Mouse (Mus musculus): ENCODE results near the gene Pold3. TPM values are rescaled to one million over a fixed set of nuclear protein-coding genes. Genes with fewer than 3 reads are reported as not detected.
A peak's percentile ranks its signal among the peaks of the same experiment; 100 is the strongest.
"Not testable (repeated sequence)": the region's sequence is repeated elsewhere in the genome, so short reads cannot be mapped to it uniquely, and the experiment has no call there.

The Pold3 gene
- polyA plus RNA-seq, 1 experiment from 2014 or later = 46.1 TPM

DNA sequence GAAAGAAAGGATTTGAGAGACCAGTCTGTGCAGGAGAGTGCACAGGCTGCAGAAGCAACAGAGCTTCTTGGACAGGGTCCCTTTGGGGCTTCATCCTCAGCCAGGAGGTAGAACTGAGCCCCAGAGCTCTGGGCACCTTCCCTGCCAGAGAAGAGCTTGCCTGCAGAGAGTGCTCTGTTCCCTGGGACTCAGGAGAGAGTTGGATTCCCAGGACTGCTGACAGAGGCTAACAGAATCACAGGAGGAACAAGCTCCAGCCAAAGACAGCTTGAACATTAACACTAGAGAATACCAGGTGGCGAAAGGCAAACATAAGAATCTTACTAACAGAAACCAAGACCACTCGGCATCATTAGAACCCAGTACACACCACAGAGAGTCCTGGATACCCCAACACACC, 68.4 kb downstream of the Pold3 start:
- WGBS = 89% methylated on average over 2 of the region's 2 CpGs
- H3K27me3 ChIP-seq (replicated peaks; ENCODE audit: control insufficient read depth, insufficient read depth, low read length); ATAC-seq (ENCODE audit: low read depth); H3K36me3 ChIP-seq (ENCODE audit: control insufficient read depth, insufficient read depth, low read length); H3K27ac ChIP-seq (replicated peaks; ENCODE audit: low read depth, low read length); H3K9ac ChIP-seq (ENCODE audit: low read depth, low read length); H3K4me1 ChIP-seq (ENCODE audit: control insufficient read depth, insufficient read depth, low read length); H3K4me3 ChIP-seq (ENCODE audit: low read depth, low read length); DNase-seq (ENCODE audit: low spot score); H3K9me3 ChIP-seq (ENCODE audit: control insufficient read depth, low read length); H3K4me2 ChIP-seq (ENCODE audit: low read depth, low read length): not testable (repeated sequence)

DNA sequence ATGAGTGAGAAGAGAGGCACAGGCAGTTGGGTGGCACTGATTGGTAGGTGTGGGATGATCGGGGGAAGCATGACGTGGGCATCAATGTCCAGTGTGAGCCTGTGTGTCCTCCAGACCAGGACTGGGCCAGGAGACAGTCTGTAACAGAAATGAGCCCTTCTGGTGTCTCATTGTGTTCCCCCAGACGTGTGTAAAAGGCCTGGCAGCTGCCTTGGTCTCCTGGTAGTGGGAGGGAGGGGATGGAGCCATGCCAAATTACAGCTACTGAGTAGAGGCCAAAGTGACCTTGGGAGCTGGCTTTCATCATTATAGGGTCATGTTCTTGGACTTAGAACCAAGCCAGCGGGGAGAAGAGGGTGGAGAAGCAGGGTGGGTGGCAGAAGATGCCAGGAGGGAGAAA, 69.5 kb downstream of the Pold3 start:
- DNase-seq (ENCODE audit: low spot score) = no peak
- WGBS = 73% methylated on average over 4 of the region's 4 CpGs
- H3K36me3 ChIP-seq (ENCODE audit: control insufficient read depth, insufficient read depth, low read length) = no peaks in the 10 kb centered on the region
- no peak overlapping the region for H3K27ac ChIP-seq (replicated peaks; ENCODE audit: low read depth, low read length)
- H3K4me1 ChIP-seq (ENCODE audit: control insufficient read depth, insufficient read depth, low read length) = no peaks in the 10 kb centered on the region
- no peak for ATAC-seq (ENCODE audit: low read depth)
- no peak overlapping the region for H3K4me3 ChIP-seq (ENCODE audit: low read depth, low read length)
- no peak overlapping the region for H3K4me2 ChIP-seq (ENCODE audit: low read depth, low read length)
- no peaks in the 10 kb centered on the region for H3K9me3 ChIP-seq (ENCODE audit: control insufficient read depth, low read length)
- no peaks in the 10 kb centered on the region for H3K27me3 ChIP-seq (replicated peaks; ENCODE audit: control insufficient read depth, insufficient read depth, low read length)
- no peak overlapping the region for H3K9ac ChIP-seq (ENCODE audit: low read depth, low read length)

- no peak overlapping the region for H3K27ac ChIP-seq (replicated peaks; ENCODE audit: low read depth, low read length)
- H3K27me3 ChIP-seq (replicated peaks; ENCODE audit: control insufficient read depth, insufficient read depth, low read length) = no peaks in the 10 kb centered on the region
- WGBS = 75% methylated on average over 2 of the region's 2 CpGs
- H3K9ac ChIP-seq (ENCODE audit: low read depth, low read length) = no peak overlapping the region
- no peak overlapping the region for H3K4me3 ChIP-seq (ENCODE audit: low read depth, low read length)
- 0 out of 2 replicates have a peak, but pooled peaks cover 4% of the 10 kb centered on the region for H3K4me1 ChIP-seq (ENCODE audit: control insufficient read depth, insufficient read depth, low read length)
- H3K9me3 ChIP-seq (ENCODE audit: control insufficient read depth, low read length) = no peaks in the 10 kb centered on the region
- no peak for DNase-seq (ENCODE audit: low spot score)
- no peak overlapping the region for H3K4me2 ChIP-seq (ENCODE audit: low read depth, low read length)
- no peaks in the 10 kb centered on the region for H3K36me3 ChIP-seq (ENCODE audit: control insufficient read depth, insufficient read depth, low read length)
- ATAC-seq (ENCODE audit: low read depth) = no peak
Observed at GRCm38 (mm10) chr7:100046486-100046885, 74.9 kb downstream of the Pold3 start.

- DNase-seq (ENCODE audit: low spot score) (peak; percentile 5), ATAC-seq (ENCODE audit: low read depth) (no peak)
- 0 out of 2 replicates have a peak, but pooled peaks cover 4% of the 10 kb centered on the region for H3K4me1 ChIP-seq (ENCODE audit: control insufficient read depth, insufficient read depth, low read length)
- no peaks in the 10 kb centered on the region for H3K36me3 ChIP-seq (ENCODE audit: control insufficient read depth, insufficient read depth, low read length)
- H3K27ac ChIP-seq (replicated peaks; ENCODE audit: low read depth, low read length) = no peak overlapping the region
- no peak overlapping the region for H3K4me3 ChIP-seq (ENCODE audit: low read depth, low read length)
- H3K27me3 ChIP-seq (replicated peaks; ENCODE audit: control insufficient read depth, insufficient read depth, low read length) = no peaks in the 10 kb centered on the region
- WGBS = 41% methylated on average over 4 of the region's 4 CpGs
- H3K9ac ChIP-seq (ENCODE audit: low read depth, low read length) = no peak overlapping the region
- no peaks in the 10 kb centered on the region for H3K9me3 ChIP-seq (ENCODE audit: control insufficient read depth, low read length)
- no peak overlapping the region for H3K4me2 ChIP-seq (ENCODE audit: low read depth, low read length)
Observed at GRCm38 (mm10) chr7:100043605-100044031, 77.7 kb downstream of the Pold3 start.

GRCm38 (mm10) chr7:100043096-100043495, 78.3 kb downstream of the Pold3 start:
- Histone ChIP-seq H3K36me3 (ENCODE audit: control insufficient read depth, insufficient read depth, low read length) (no peaks in the 10 kb centered on the region), H3K27ac (replicated peaks; ENCODE audit: low read depth, low read length) (no peak overlapping the region)
- no peak for ATAC-seq (ENCODE audit: low read depth)

GRCm38 (mm10) chr7:100042120-100042519, 79.2 kb downstream of the Pold3 start:
- DNase-seq (ENCODE audit: low spot score) = peak; percentile 28
- no peak overlapping the region for H3K4me3 ChIP-seq (ENCODE audit: low read depth, low read length)
- peak overlapping the region; percentile 19; the same call in 1 of the 2 replicates for H3K9ac ChIP-seq (ENCODE audit: low read depth, low read length)
- H3K27me3 ChIP-seq (replicated peaks; ENCODE audit: control insufficient read depth, insufficient read depth, low read length) = no peaks in the 10 kb centered on the region
- ATAC-seq (ENCODE audit: low read depth) = peak; percentile 50; the same call in 1 of the 2 replicates
- no peaks in the 10 kb centered on the region for H3K36me3 ChIP-seq (ENCODE audit: control insufficient read depth, insufficient read depth, low read length)
- 0 out of 2 replicates have a peak, but pooled peaks cover 3% of the 10 kb centered on the region for H3K9me3 ChIP-seq (ENCODE audit: control insufficient read depth, low read length)
- 9% methylated on average over 26 of the region's 31 CpGs for WGBS
- H3K4me2 ChIP-seq (ENCODE audit: low read depth, low read length) = peak overlapping the region; percentile 40
- no peak overlapping the region for H3K27ac ChIP-seq (replicated peaks; ENCODE audit: low read depth, low read length)
- H3K4me1 ChIP-seq (ENCODE audit: control insufficient read depth, insufficient read depth, low read length) = 0 out of 2 replicates have a peak, but pooled peaks cover 4% of the 10 kb centered on the region

More at GRCm38 (mm10) chr7:100043096-100043495, 78.3 kb downstream of the Pold3 start:
- H3K9me3 ChIP-seq (ENCODE audit: control insufficient read depth, low read length) = 0 out of 2 replicates have a peak, but pooled peaks cover 3% of the 10 kb centered on the region
- no peak for DNase-seq (ENCODE audit: low spot score)
- no peak overlapping the region for H3K4me2 ChIP-seq (ENCODE audit: low read depth, low read length)
- H3K4me1 ChIP-seq (ENCODE audit: control insufficient read depth, insufficient read depth, low read length) = 0 out of 2 replicates have a peak, but pooled peaks cover 4% of the 10 kb centered on the region
- 77% methylated on average over 5 of the region's 5 CpGs for WGBS
- no peak overlapping the region for H3K9ac ChIP-seq (ENCODE audit: low read depth, low read length)
- H3K27me3 ChIP-seq (replicated peaks; ENCODE audit: control insufficient read depth, insufficient read depth, low read length) = no peaks in the 10 kb centered on the region
- H3K4me3 ChIP-seq (ENCODE audit: low read depth, low read length) = no peak overlapping the region

GRCm38 (mm10) chr7:100036495-100036894, 84.9 kb downstream of the Pold3 start:
- DNase-seq (ENCODE audit: low spot score) = no peak
- Histone ChIP-seq H3K27ac (replicated peaks; ENCODE audit: low read depth, low read length) (no peak overlapping the region), H3K9ac (ENCODE audit: low read depth, low read length) (no peak overlapping the region), H3K36me3 (ENCODE audit: control insufficient read depth, insufficient read depth, low read length) (no peaks in the 10 kb centered on the region), H3K27me3 (replicated peaks; ENCODE audit: control insufficient read depth, insufficient read depth, low read length) (no peaks in the 10 kb centered on the region), H3K4me1 (ENCODE audit: control insufficient read depth, insufficient read depth, low read length) (peaks cover 7% of the 10 kb centered on the region), H3K4me2 (ENCODE audit: low read depth, low read length) (no peak overlapping the region), H3K4me3 (ENCODE audit: low read depth, low read length) (no peak overlapping the region), H3K9me3 (ENCODE audit: control insufficient read depth, low read length) (0 out of 2 replicates have a peak, but pooled peaks cover 3% of the 10 kb centered on the region)
- WGBS = 81% methylated on average over 3 of the region's 3 CpGs
- ATAC-seq (ENCODE audit: low read depth) = no peak

GRCm38 (mm10) chr7:100036050-100036449, 85.3 kb downstream of the Pold3 start:
- Histone ChIP-seq H3K4me3 (ENCODE audit: low read depth, low read length) (no peak overlapping the region), H3K36me3 (ENCODE audit: control insufficient read depth, insufficient read depth, low read length) (no peaks in the 10 kb centered on the region), H3K27ac (replicated peaks; ENCODE audit: low read depth, low read length) (no peak overlapping the region), H3K4me1 (ENCODE audit: control insufficient read depth, insufficient read depth, low read length) (peaks cover 7% of the 10 kb centered on the region), H3K27me3 (replicated peaks; ENCODE audit: control insufficient read depth, insufficient read depth, low read length) (no peaks in the 10 kb centered on the region), H3K4me2 (ENCODE audit: low read depth, low read length) (no peak overlapping the region), H3K9me3 (ENCODE audit: control insufficient read depth, low read length) (0 out of 2 replicates have a peak, but pooled peaks cover 3% of the 10 kb centered on the region), H3K9ac (ENCODE audit: low read depth, low read length) (no peak overlapping the region)
- DNase-seq (ENCODE audit: low spot score) (peak; percentile 22), ATAC-seq (ENCODE audit: low read depth) (no peak)
- WGBS = 63% methylated on average over 7 of the region's 7 CpGs

DNA sequence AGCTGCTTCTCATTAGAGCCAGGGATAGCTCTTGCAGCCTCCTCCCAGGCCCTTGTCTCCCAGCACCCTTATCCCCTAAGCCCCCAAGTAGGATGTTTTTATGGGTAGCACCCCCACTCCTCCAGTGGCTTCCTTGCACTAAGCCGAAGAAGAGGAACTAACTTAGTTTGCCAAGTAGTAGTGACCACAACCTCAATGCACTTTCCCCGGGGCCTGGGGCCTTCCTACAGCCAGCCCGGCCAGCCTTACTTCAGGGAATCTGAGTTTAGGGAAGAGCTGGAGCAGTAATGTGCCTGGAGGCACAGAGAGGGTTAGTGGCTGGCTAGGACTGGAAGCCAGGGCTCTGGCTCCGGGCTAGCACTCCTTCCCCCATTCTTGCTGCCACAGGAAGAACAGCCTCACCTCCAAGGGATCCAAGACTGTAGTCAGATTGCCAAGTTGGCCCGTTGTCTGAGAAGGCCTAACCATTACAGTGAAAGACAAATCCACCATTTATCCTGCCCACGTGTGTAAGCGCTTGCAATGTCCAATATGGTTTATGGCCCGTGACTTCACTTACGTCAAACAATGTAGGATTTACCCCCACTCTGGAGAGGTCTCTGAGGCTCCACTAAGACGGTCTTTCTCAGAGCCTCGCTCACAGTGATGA, 86.4 kb downstream of the Pold3 start:
- Histone ChIP-seq H3K4me2 (ENCODE audit: low read depth, low read length) (no peak overlapping the region), H3K4me3 (ENCODE audit: low read depth, low read length) (no peak overlapping the region), H3K36me3 (ENCODE audit: control insufficient read depth, insufficient read depth, low read length) (no peaks in the 10 kb centered on the region), H3K27me3 (replicated peaks; ENCODE audit: control insufficient read depth, insufficient read depth, low read length) (no peaks in the 10 kb centered on the region), H3K9ac (ENCODE audit: low read depth, low read length) (no peak overlapping the region), H3K4me1 (ENCODE audit: control insufficient read depth, insufficient read depth, low read length) (peaks cover 7% of the 10 kb centered on the region), H3K9me3 (ENCODE audit: control insufficient read depth, low read length) (0 out of 2 replicates have a peak, but pooled peaks cover 3% of the 10 kb centered on the region), H3K27ac (replicated peaks; ENCODE audit: low read depth, low read length) (no peak overlapping the region)
- no peak for DNase-seq (ENCODE audit: low spot score)
- no peak for ATAC-seq (ENCODE audit: low read depth)
- 76% methylated on average over 11 of the region's 11 CpGs for WGBS
